8 mouse cellular contexts compared by ENCODE assay signal in the genomic region with DNA sequence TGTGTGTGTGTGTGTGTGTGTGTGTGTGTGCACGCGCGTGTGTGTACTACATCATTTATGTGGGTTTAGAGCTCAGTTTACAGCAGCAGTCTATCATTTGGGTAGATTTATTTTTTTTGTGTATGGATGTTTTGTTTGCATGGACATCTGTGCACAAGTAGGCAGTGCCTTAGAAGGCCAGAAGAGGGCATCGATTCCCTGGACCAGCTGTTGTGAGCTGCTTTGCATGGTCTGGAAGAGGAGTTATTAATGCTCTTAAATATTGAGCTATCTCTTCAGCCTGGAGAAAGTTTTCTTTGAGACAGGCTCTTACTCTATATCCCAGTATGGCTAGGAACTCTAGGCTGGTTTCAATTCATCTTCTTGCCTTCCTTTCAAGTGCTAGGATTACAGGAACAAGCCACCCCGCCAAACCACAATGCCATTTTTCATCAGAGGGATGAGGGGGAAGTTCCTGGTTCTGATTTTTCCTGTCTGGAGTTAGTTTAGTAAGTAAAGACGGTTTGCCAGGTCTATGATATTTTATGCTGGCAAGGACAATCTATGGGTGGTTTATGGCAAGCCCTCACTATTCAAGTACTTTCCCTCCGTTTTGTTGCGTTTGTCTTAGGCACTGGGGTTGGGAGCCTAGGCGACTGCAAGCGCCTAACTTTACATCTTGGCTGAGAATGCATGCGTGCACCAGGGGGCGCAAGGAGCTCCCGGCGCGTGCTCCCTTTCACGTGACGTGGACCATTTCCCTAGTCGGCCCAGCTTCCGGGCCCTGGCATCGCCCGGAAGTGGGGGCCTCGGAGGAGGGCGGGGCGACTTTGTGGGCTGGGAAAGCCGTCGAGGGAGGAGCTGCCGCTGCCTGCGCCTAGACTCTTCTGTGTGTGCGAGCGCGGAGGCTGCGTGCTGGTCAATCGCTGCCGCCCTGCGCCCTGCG. TPM values are rescaled to one million over a fixed set of nuclear protein-coding genes. Genes with fewer than 3 reads are reported as not detected.
DNase-seq lines count a peak whose midpoint lies in the region; ATAC-seq and TF ChIP-seq lines count a peak whose summit lies in the region.

A gene (plus strand): TSS at position 859 of the 925 bp plus-strand sequence.

- H3K9me3 ChIP-seq in E14TG2a.4 (ENCODE audit: low read length): no peaks in the 10 kb centered on the region
- no peaks in the 10 kb centered on the region for H3K9me3 ChIP-seq in forebrain, embryonic 12.5 days
- no peaks in the 10 kb centered on the region for H3K9me3 ChIP-seq in heart, postnatal 0 days (replicated peaks; ENCODE audit: control insufficient read depth, low read length)
- H3K9me3 ChIP-seq in liver, postnatal 0 days (ENCODE audit: low read length): no peaks in the 10 kb centered on the region
- no peaks in the 10 kb centered on the region for H3K9me3 ChIP-seq in neural tube, embryonic 14.5 days (ENCODE audit: control insufficient read depth, low read length)

- H3K36me3 ChIP-seq in E14TG2a.4 (ENCODE audit: insufficient read depth, low read length): peaks cover 7% of the 10 kb centered on the region
- no peaks in the 10 kb centered on the region for H3K36me3 ChIP-seq in forebrain, embryonic 12.5 days (replicated peaks)
- no peaks in the 10 kb centered on the region for H3K36me3 ChIP-seq in heart, postnatal 0 days (replicated peaks; ENCODE audit: control insufficient read depth, insufficient read depth, low read length)
- no peaks in the 10 kb centered on the region; the same call in 1 of the 2 replicates for H3K36me3 ChIP-seq in liver, postnatal 0 days (replicated peaks; ENCODE audit: insufficient read depth, low read length)
- no peaks in the 10 kb centered on the region for H3K36me3 ChIP-seq in neural tube, embryonic 14.5 days (ENCODE audit: control insufficient read depth, insufficient read depth, low read length)

- TF ChIP-seq CTCF in E14TG2a.4 (conservative IDR thresholded peaks at IDR 0.05; ENCODE audit: low read length): peak; percentile 24
- peak; percentile 73 for TF ChIP-seq CTCF in heart, postnatal 0 days (IDR thresholded peaks at IDR 0.05; ENCODE audit: low read depth)
- peak; percentile 93 for TF ChIP-seq CTCF in liver, postnatal 0 days (IDR thresholded peaks at IDR 0.05; ENCODE audit: low read depth)

- peak; percentile 97 for ATAC-seq in forebrain, embryonic 12.5 days (ENCODE audit: low FRiP score)
- peak; percentile 95 for ATAC-seq in heart, postnatal 0 days (ENCODE audit: insufficient read depth, low read depth)
- ATAC-seq in liver, postnatal 0 days: peak; percentile 97
- ATAC-seq in neural tube, embryonic 14.5 days (ENCODE audit: low read depth): peak; percentile 98

- no peaks in the 10 kb centered on the region; the same call in 1 of the 2 replicates for H3K4me1 ChIP-seq in E14TG2a.4 (replicated peaks; ENCODE audit: low read depth, low read length)
- H3K4me1 ChIP-seq in forebrain, embryonic 12.5 days: peaks cover 2% of the 10 kb centered on the region
- H3K4me1 ChIP-seq in heart, postnatal 0 days (ENCODE audit: control insufficient read depth, insufficient read depth): no peaks in the 10 kb centered on the region
- H3K4me1 ChIP-seq in liver, postnatal 0 days (ENCODE audit: insufficient read depth): no peaks in the 10 kb centered on the region
- no peaks in the 10 kb centered on the region for H3K4me1 ChIP-seq in neural tube, embryonic 14.5 days (ENCODE audit: control insufficient read depth, insufficient read depth, low read length)

- peak within 1 kb of the TSS; percentile 59 for H3K9ac ChIP-seq in forebrain, embryonic 12.5 days
- peak within 1 kb of the TSS; percentile 76 for H3K9ac ChIP-seq in heart, postnatal 0 days (replicated peaks; ENCODE audit: low read depth, low read length)
- H3K9ac ChIP-seq in liver, postnatal 0 days (replicated peaks): peak within 1 kb of the TSS; percentile 65
- peak within 1 kb of the TSS; percentile 47 for H3K9ac ChIP-seq in neural tube, embryonic 14.5 days (replicated peaks; ENCODE audit: low read depth, low read length)

- H3K27me3 ChIP-seq in E14TG2a.4 (ENCODE audit: insufficient read depth, low read length): no peaks in the 10 kb centered on the region
- H3K27me3 ChIP-seq in forebrain, embryonic 12.5 days: peaks cover 3% of the 10 kb centered on the region; the same call in 1 of the 2 replicates
- no peaks in the 10 kb centered on the region for H3K27me3 ChIP-seq in heart, postnatal 0 days (ENCODE audit: control insufficient read depth, insufficient read depth, low read length)
- H3K27me3 ChIP-seq in liver, postnatal 0 days (ENCODE audit: insufficient read depth, low read length): no peaks in the 10 kb centered on the region
- H3K27me3 ChIP-seq in neural tube, embryonic 14.5 days (ENCODE audit: control insufficient read depth, insufficient read depth, low read length): no peaks in the 10 kb centered on the region

- peak; percentile 88 for DNase-seq in c-Kit-positive CD71-positive TER-119-positive erythroid progenitor cells, embryonic 14.5 days (ENCODE audit: low spot score)
- peak; percentile 80 for DNase-seq in heart, postnatal 0 days (ENCODE audit: low spot score)
- DNase-seq in large intestine, adult 2 months (ENCODE audit: low read depth, low spot score): peak; percentile 64
- DNase-seq in liver, postnatal 0 days: peak; percentile 94
- DNase-seq in testis, postnatal 10 days (ENCODE audit: low spot score): peak; percentile 94

- WGBS in forebrain, embryonic 12.5 days: 11% methylated on average over 36 of the region's 36 CpGs
- 19% methylated on average over 29 of the region's 36 CpGs for WGBS in heart, postnatal 0 days
- WGBS in large intestine, adult 2 months: 18% methylated on average over 36 of the region's 36 CpGs
- WGBS in liver, postnatal 0 days (ENCODE audit: insufficient replicate concordance): 20% methylated on average over 36 of the region's 36 CpGs
- WGBS in neural tube, embryonic 14.5 days: 10% methylated on average over 28 of the region's 36 CpGs

- H3K4me3 ChIP-seq in E14TG2a.4 (replicated peaks; ENCODE audit: low read length): peak within 1 kb of the TSS; percentile 78
- H3K4me3 ChIP-seq in forebrain, embryonic 12.5 days (replicated peaks): peak within 1 kb of the TSS; percentile 49
- peak within 1 kb of the TSS; percentile 70 for H3K4me3 ChIP-seq in heart, postnatal 0 days (ENCODE audit: low read depth, low read length)
- H3K4me3 ChIP-seq in liver, postnatal 0 days (ENCODE audit: low read depth, low read length): peak within 1 kb of the TSS; percentile 62
- peak within 1 kb of the TSS; percentile 48 for H3K4me3 ChIP-seq in neural tube, embryonic 14.5 days (ENCODE audit: low read depth, low read length)

- peak within 1 kb of the TSS; percentile 61 for H3K27ac ChIP-seq in forebrain, embryonic 12.5 days
- peak within 1 kb of the TSS; percentile 86 for H3K27ac ChIP-seq in heart, postnatal 0 days (ENCODE audit: low read depth)
- peak within 1 kb of the TSS; percentile 74 for H3K27ac ChIP-seq in liver, postnatal 0 days (ENCODE audit: low read depth)
- peak within 1 kb of the TSS; percentile 16; the same call in 1 of the 2 replicates for H3K27ac ChIP-seq in neural tube, embryonic 14.5 days (ENCODE audit: low read depth, low read length)

- H3K4me2 ChIP-seq in forebrain, embryonic 12.5 days: peak within 1 kb of the TSS; percentile 50
- H3K4me2 ChIP-seq in heart, postnatal 0 days (ENCODE audit: low read depth, low read length): peak within 1 kb of the TSS; percentile 61
- H3K4me2 ChIP-seq in liver, postnatal 0 days (ENCODE audit: low read depth, low read length): peak within 1 kb of the TSS; percentile 70
- H3K4me2 ChIP-seq in neural tube, embryonic 14.5 days (ENCODE audit: low read depth, low read length): peak within 1 kb of the TSS; percentile 51

- TF ChIP-seq EP300 in heart, postnatal 0 days (IDR thresholded peaks at IDR 0.05; ENCODE audit: low read depth): peak; percentile 71; the same call in 1 of the 2 replicates
- peak; percentile 45; the same call in 1 of the 2 replicates for TF ChIP-seq EP300 in liver, postnatal 0 days (IDR thresholded peaks at IDR 0.05; ENCODE audit: low read depth)

RNA-seq across cellular contexts. Expression of the gene that starts here (rescaled TPM):
- 24.8 and 25.0 TPM in 2 replicates for polyA plus RNA-seq in forebrain, embryonic 12.5 days (2016; fragmentation: Nextera tagmentation; extraction: Ambion mirVana)
- total RNA-seq in heart, postnatal 0 days (2014; rRNA removed; ENCODE audit: low replicate concordance): 8.7 and 16.9 TPM in 2 replicates
- 5.4 and 6.3 TPM in 2 replicates for polyA plus RNA-seq in heart, postnatal 0 days (2015; fragmentation: Nextera tagmentation; extraction: Ambion mirVana)
- polyA plus RNA-seq in large intestine, adult 2 months (2012; rRNA removed): 1.9 and 5.1 TPM in 2 replicates
- 3.1 and 4.9 TPM in 2 replicates for polyA plus RNA-seq in liver, postnatal 0 days (2015; fragmentation: Nextera tagmentation; extraction: Ambion mirVana)
- polyA plus RNA-seq in neural tube, embryonic 14.5 days (2014; fragmentation: Nextera tagmentation; extraction: Ambion mirVana): 12.3 and 19.9 TPM in 2 replicates

Comparison
In these comparisons a context has a peak if more than half of its experiments do, and no peak if none do; other contexts are left out.
1. Peak in every context shown above with its lines: DNase-seq, ATAC-seq, H3K4me3 ChIP-seq and H3K27ac ChIP-seq.
2. CTCF ChIP-seq: peak in every context shown above with its lines; median percentile 93 in liver, postnatal 0 days; 73 in heart, postnatal 0 days; 24 in E14TG2a.4.
3. H3K27ac ChIP-seq: peak in every context shown above with its lines; median percentile 86 in heart, postnatal 0 days; 74 in liver, postnatal 0 days; 61 in forebrain, embryonic 12.5 days; 16 in neural tube, embryonic 14.5 days.